Mouse (Mus musculus) olfactory bulb, adult 2 months (tissue): ENCODE data around the gene Mthfd1l.

Experiments
- CTCF ChIP-seq: fragments of 200-500 bp; IDR thresholded peaks from 2 replicates; pipeline ENCODE4 v1.5.1; 2012; ENCODE audit warnings: low read depth, mild to moderate bottlenecking, low read length, moderate library complexity; ENCODE audit not compliant: insufficient read depth
- POLR2A ChIP-seq: fragments of 200-500 bp; IDR thresholded peaks from 2 replicates; pipeline ENCODE4 v1.6.1; 2012; ENCODE audit warnings: mild to moderate bottlenecking, low read depth, low read length, moderate library complexity; ENCODE audit not compliant: insufficient read depth

DNA sequence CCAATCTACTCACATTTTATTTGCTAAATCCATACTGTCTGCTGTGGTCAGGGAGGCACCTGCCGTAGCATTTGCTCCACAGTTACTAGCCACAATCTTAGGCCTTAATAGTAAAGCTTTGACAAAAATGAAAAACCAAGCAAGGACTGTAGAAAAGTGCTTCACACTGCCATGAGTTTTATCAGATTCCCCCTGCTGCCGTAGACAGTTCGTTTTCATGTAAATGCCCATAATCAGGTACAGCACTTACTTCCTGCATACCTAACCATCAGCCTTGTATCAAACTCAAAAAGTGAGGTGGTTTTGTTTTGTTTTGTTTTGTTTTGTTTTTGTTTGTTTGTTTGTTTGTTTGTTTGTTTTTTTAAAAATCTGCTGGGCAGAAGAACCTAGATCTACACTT is 84.5 kb downstream of the Mthfd1l start:
- TF ChIP-seq POLR2A (no peak), CTCF (no peak)
